Mouse (Mus musculus) liver, embryonic 16.5 days (tissue): ENCODE measurements at regions not wholly inside any gene's neighbourhood (a gene's known extent, or its start where the extent isn't known, plus 50 kb on each side); places are given as distances from the start of the nearest gene placed in this dataset.

Source experiments
- ATAC-seq: fragments of 200-750 bp; cut with Nextera tagmentation; 2 replicates; pipeline ENCODE4 v1.8.0; 2017; ENCODE audit warnings: low read depth, mild to moderate bottlenecking, moderate number of reproducible peaks, moderate library complexity
- H3K27ac ChIP-seq: fragments of 300-500 bp; sonication (generic); 2 replicates; pipeline ENCODE4 v1.5.1; 2014; ENCODE audit warnings: mild to moderate bottlenecking, low read length
- H3K27me3 ChIP-seq: fragments of 300-500 bp; sonication (generic); 2 replicates; pipeline ENCODE4 v1.6.1; 2014; ENCODE audit warnings: low read depth, low read length, mixed read lengths; ENCODE audit not compliant: control insufficient read depth, insufficient read depth
- H3K36me3 ChIP-seq: fragments of 300-500 bp; sonication (generic); 2 replicates; pipeline ENCODE4 v1.6.1; 2014; ENCODE audit warnings: mild to moderate bottlenecking; ENCODE audit not compliant: control insufficient read depth, insufficient read depth
- H3K4me1 ChIP-seq: fragments of 300-500 bp; sonication (generic); 2 replicates; pipeline ENCODE4 v1.6.1; 2014; ENCODE audit warnings: low read depth, low read length, mixed read lengths; ENCODE audit not compliant: control insufficient read depth
- H3K4me2 ChIP-seq: fragments of 300-500 bp; sonication (generic); 2 replicates; pipeline ENCODE4 v1.6.1; 2014; ENCODE audit warnings: low read depth, low read length, mixed read lengths
- H3K4me3 ChIP-seq: fragments of 300-500 bp; sonication (generic); 2 replicates; pipeline ENCODE4 v1.5.1; 2014; ENCODE audit warnings: low read depth, mild to moderate bottlenecking, low read length
- H3K9ac ChIP-seq: fragments of 300-500 bp; sonication (generic); 2 replicates; pipeline ENCODE4 v1.6.1; 2014; ENCODE audit warnings: low read depth, low read length
- H3K9me3 ChIP-seq: fragments of 300-500 bp; sonication (generic); replicated peaks from 2 replicates; pipeline ENCODE4 v1.6.1; 2016; ENCODE audit warnings: low read length; ENCODE audit not compliant: control insufficient read depth
- WGBS: fragments of 180-500 bp; shearing (Covaris S2); extraction: QIAGEN DNeasy Blood & Tissue Kit; methylation state at CpG from one replicate; pipeline ENCODE4 v1.1.7; 2014; ENCODE audit not compliant: insufficient replicate concordance; 5-methylcytosine and 5-hydroxymethylcytosine counted together

GRCm38 (mm10) chr1:35843566-35843965 is 224.6 kb upstream of the Hs6st1 start:
- no peaks in the 10 kb centered on the region for H3K27me3 ChIP-seq
- no peak for ATAC-seq
- no peaks in the 10 kb centered on the region for H3K36me3 ChIP-seq
- H3K9me3 ChIP-seq, result no peaks in the 10 kb centered on the region; the same call in 1 of the 2 replicates
- H3K27ac ChIP-seq, result no peak overlapping the region
- H3K9ac ChIP-seq, result no peak overlapping the region
- H3K4me3 ChIP-seq, result no peak overlapping the region
- no peak overlapping the region for H3K4me2 ChIP-seq
- 56% methylated on average over 3 of the region's 3 CpGs for WGBS
- no peaks in the 10 kb centered on the region for H3K4me1 ChIP-seq

DNA sequence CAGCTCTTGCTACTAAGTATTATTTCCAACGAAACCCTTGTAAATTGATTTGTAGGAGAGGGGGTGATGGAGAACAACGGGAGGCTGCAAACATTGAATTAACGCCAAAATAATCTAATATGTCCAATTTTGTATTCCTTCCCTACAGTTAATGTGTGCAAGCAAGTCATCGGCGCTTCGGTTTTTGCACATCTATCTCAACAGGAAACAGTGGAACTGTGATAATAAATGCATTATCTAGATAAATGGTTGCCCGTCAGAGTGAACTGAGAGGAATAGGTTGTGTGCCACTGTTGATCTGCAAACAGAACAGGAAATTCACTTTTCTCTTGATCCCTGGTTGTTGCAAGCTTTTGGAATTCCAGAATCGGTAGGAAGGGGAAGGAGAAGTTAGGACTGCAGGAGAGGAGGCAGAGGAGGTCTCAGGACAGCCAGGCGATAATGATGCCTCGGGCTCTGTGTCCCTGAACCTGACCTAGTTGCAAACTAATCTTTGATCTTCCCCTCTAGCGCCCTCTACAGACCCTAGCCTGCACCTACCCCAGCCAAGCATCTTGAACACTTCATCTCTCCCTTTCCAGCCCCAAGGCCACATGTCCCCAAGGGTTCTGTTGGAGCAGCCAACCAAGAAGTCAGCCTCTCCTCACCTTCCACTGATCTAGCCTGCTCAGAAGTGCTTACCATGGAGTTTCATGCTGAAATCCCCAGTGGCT is 221.8 kb upstream of the Hs6st1 start:
- Histone ChIP-seq H3K4me1 (no peaks in the 10 kb centered on the region), H3K9me3 (no peaks in the 10 kb centered on the region; the same call in 1 of the 2 replicates), H3K9ac (no peak overlapping the region), H3K4me3 (no peak overlapping the region), H3K27ac (no peak overlapping the region), H3K4me2 (no peak overlapping the region), H3K36me3 (no peaks in the 10 kb centered on the region), H3K27me3 (no peaks in the 10 kb centered on the region)
- ATAC-seq, result no peak
- WGBS, result 34% methylated on average over 11 of the region's 11 CpGs

DNA sequence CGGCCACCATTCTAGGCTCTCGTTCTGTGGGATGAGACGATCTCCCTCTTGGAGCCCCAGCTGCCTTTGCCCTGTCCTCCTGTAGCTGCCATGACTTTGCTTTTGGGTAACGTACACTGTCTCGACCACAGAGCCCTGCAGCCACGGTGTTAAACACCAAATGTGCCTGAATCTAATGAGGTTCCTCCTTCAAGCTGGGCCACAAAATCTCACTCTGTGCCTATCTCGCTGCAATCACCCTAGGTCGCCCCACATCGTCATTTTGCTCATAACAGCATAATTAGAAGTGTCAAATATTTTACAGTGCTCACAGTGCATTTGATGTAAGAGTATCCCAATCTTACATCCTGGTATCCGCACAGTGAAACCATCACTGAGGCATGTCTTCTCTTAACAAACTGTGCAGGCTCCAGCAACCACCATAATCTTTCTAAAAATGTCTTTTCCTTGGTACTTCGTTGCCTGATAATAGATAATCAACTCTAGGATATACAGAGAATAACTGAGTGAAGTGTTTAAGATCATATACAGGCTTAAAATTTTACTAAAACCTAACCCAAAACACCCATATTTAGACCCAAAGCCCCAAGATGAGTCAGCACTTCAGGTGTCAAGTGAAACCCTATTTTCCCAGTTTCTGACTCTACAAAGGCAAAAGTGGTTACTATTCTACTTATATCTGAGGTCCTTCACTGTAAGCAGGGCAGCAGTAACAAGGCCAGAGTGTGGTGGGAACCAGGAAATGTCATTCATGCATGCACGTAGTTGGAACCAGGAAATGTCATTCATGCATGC is 219.8 kb upstream of the Hs6st1 start:
- Histone ChIP-seq H3K4me2 (no peak overlapping the region), H3K4me3 (no peak overlapping the region), H3K36me3 (no peaks in the 10 kb centered on the region), H3K4me1 (no peaks in the 10 kb centered on the region), H3K9ac (no peak overlapping the region), H3K9me3 (no peaks in the 10 kb centered on the region), H3K27ac (no peak overlapping the region), H3K27me3 (no peaks in the 10 kb centered on the region)
- WGBS, result 51% methylated on average over 12 of the region's 12 CpGs
- ATAC-seq, result no peak

DNA sequence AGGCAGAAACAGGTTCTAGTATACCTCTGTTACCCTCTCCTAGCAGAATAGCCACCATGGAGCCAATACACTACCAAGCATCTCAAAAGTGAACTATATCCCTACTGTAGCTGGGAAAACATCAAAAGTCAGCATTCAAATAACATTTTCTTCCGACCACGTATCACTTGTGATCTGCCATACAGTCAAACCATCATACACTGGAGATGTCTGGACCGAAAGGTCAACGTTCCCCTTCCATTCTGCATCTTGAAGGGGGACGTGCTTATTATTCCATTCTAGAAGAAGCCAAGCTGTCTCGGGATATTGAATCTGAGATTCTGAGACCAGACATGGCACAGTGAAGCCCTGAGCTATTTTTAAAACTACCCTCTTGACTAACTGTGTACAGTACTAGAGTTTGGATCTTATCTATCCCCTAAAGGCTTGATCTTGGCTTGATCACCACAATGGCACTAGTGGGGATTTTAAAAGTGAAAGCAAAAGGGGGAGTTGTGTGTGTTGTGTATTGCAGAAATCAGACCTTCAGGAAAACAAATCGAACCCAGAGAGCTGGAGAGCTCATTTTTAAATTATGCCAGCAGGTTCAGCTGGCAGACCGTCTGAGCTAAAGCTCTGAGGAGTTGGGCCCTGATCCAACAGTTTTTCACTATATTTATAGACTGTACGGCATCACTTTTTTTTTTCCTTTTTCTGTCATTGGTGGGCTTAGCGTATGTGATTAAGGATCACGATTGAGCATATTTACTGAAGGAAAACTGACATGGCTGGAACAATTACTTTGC is 218.6 kb upstream of the Hs6st1 start:
- WGBS, result 69% methylated on average over 11 of the region's 11 CpGs
- H3K27ac ChIP-seq, result no peak overlapping the region

GRCm38 (mm10) chr1:35850191-35850545 is 218.0 kb upstream of the Hs6st1 start:
- H3K9me3 ChIP-seq, result no peaks in the 10 kb centered on the region
- no peak overlapping the region for H3K27ac ChIP-seq
- no peak overlapping the region for H3K4me2 ChIP-seq
- ATAC-seq, result no peak
- no peaks in the 10 kb centered on the region for H3K36me3 ChIP-seq
- H3K4me1 ChIP-seq, result no peaks in the 10 kb centered on the region
- 69% methylated on average over 8 of the region's 8 CpGs for WGBS
- H3K9ac ChIP-seq, result no peak overlapping the region
- no peak overlapping the region for H3K4me3 ChIP-seq
- no peaks in the 10 kb centered on the region for H3K27me3 ChIP-seq

More for the DNA sequence above, 218.6 kb upstream of the Hs6st1 start:
- Histone ChIP-seq H3K4me2 (no peak overlapping the region), H3K9ac (no peak overlapping the region), H3K36me3 (no peaks in the 10 kb centered on the region), H3K9me3 (no peaks in the 10 kb centered on the region), H3K4me3 (no peak overlapping the region), H3K27me3 (no peaks in the 10 kb centered on the region), H3K4me1 (no peaks in the 10 kb centered on the region)
- ATAC-seq, result no peak

DNA sequence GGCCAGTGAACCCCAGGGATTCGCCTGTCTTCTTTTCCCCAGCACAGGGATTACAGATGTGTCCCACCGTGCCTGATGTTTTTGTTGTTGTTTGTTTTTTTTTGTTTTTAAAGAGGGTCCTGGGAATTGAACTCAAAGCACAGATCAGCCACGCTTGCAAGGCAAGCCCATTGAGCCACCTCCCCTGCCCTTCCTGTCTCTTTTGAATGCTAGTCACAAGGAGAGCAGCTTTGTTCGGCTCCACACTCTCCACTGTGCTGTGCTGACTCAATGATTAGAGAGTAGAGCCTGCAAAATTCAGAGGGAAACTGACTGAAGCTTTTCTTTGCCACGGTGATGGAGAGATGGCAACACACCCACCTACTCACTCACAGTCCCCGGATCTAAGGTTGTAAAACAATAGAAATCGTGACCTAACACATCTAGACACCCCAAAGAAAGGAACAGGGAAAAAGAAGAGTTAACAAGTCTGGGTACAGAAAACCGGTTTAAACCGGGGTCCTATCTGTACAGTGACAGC is 217.6 kb upstream of the Hs6st1 start:
- ATAC-seq, result no peak
- WGBS, result 61% methylated on average over 9 of the region's 9 CpGs

GRCm38 (mm10) chr1:35851681-35852409 is 216.4 kb upstream of the Hs6st1 start:
- no peaks in the 10 kb centered on the region for H3K4me1 ChIP-seq
- no peaks in the 10 kb centered on the region for H3K9me3 ChIP-seq
- no peaks in the 10 kb centered on the region for H3K36me3 ChIP-seq
- no peak overlapping the region for H3K27ac ChIP-seq
- no peak overlapping the region for H3K4me3 ChIP-seq
- H3K9ac ChIP-seq, result no peak overlapping the region
- H3K27me3 ChIP-seq, result no peaks in the 10 kb centered on the region
- no peak overlapping the region for H3K4me2 ChIP-seq
- no peak for ATAC-seq
- 58% methylated on average over 4 of the region's 4 CpGs for WGBS

More for the DNA sequence above, 217.6 kb upstream of the Hs6st1 start:
- Histone ChIP-seq H3K36me3 (no peaks in the 10 kb centered on the region), H3K4me3 (no peak overlapping the region), H3K4me2 (no peak overlapping the region), H3K4me1 (no peaks in the 10 kb centered on the region), H3K9me3 (no peaks in the 10 kb centered on the region), H3K27me3 (no peaks in the 10 kb centered on the region), H3K27ac (no peak overlapping the region), H3K9ac (no peak overlapping the region)

GRCm38 (mm10) chr1:35853018-35853417 is 215.2 kb upstream of the Hs6st1 start:
- no peaks in the 10 kb centered on the region for H3K9me3 ChIP-seq
- H3K27me3 ChIP-seq, result no peaks in the 10 kb centered on the region
- no peaks in the 10 kb centered on the region for H3K36me3 ChIP-seq
- no peak overlapping the region for H3K27ac ChIP-seq
- no peak overlapping the region for H3K4me2 ChIP-seq
- WGBS, result 28% methylated on average over 1 of the region's 1 CpGs
- no peak for ATAC-seq
- H3K4me3 ChIP-seq, result no peak overlapping the region
- H3K4me1 ChIP-seq, result no peaks in the 10 kb centered on the region
- H3K9ac ChIP-seq, result no peak overlapping the region
